Mouse (Mus musculus): ENCODE measurements at regions not wholly inside any gene's neighbourhood (a gene's known extent, or its start where the extent isn't known, plus 50 kb on each side); places are given as distances from the start of the nearest gene placed in this dataset.

DNA sequence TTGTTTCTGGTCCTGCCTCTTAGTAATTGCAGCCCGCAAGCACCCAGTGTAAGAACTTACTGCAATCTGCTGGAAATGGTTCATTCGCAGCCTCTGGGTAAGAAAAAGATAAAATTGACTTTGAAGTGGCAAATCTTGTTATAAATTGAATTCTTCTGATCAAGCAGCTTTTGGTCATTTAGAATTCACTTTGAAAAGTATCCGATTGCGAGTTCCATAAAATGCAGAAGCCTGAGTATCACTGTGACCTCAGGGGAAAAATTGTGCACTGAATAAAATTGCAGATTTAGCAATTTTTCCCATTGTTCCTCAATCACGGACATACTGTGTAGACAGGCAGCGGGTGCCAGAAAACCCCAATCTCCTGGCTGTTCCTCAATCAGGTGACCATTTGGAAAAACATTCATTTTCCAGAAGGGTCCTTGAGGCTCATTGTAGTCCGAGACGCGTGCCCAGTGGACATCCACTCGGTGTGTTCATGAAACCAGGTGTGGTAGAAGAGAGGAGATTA lies 320.4 kb downstream of the Cmpk2 start:
- no peak for DNase-seq (ENCODE audit: low read depth in 2 of 2, low spot score in 2 of 2)

GRCm38 (mm10) chr12:26785550-26785949 lies 316.5 kb downstream of the Cmpk2 start:
- no peak for DNase-seq (ENCODE audit: low read depth in 2 of 2, low spot score in 2 of 2)

DNA sequence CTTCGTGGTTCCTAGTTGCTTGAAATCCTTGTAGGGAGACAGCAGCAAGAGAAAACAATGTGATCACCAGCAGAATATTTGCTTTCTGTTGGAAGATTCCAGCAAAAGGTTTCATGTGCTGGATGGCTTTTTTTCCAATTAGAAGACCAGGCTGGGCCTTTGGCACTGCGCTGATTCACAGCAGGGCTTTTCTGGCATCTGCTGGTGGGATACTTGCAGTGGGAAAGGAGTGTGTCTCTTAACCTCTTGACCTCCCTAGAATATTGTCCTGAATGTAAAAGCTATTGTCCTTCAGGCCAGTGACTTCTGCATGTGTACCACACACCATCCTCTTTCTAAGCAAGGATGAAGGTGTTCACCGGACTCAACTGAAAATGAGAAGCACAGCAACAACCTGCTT lies 315.4 kb downstream of the Cmpk2 start:
- no peak for DNase-seq (ENCODE audit: low read depth in 2 of 2, low spot score in 2 of 2)

- no peak for DNase-seq (ENCODE audit: low read depth in 2 of 2, low spot score in 2 of 2)
Observed at GRCm38 (mm10) chr12:26783800-26784199, 314.8 kb downstream of the Cmpk2 start.

GRCm38 (mm10) chr12:26781537-26781936 lies 312.5 kb downstream of the Cmpk2 start:
- DNase-seq (ENCODE audit: low read depth in 2 of 2, low spot score in 2 of 2) = no peak

- DNase-seq (ENCODE audit: low read depth in 2 of 2, low spot score in 2 of 2) = no peak
Observed at GRCm38 (mm10) chr12:26778796-26779195, 309.8 kb downstream of the Cmpk2 start.

GRCm38 (mm10) chr12:26776986-26777385 lies 308.0 kb downstream of the Cmpk2 start:
- no peak for DNase-seq (ENCODE audit: low read depth in 2 of 2, low spot score in 2 of 2)

- no peak for DNase-seq (ENCODE audit: low read depth in 2 of 2, low spot score in 2 of 2)
Observed at GRCm38 (mm10) chr12:26774016-26774415, 305.0 kb downstream of the Cmpk2 start.

- no peak for DNase-seq (ENCODE audit: low read depth in 2 of 2, low spot score in 2 of 2)
Observed at GRCm38 (mm10) chr12:26770753-26771583, 302.0 kb downstream of the Cmpk2 start.

GRCm38 (mm10) chr12:26767551-26767950 lies 298.5 kb downstream of the Cmpk2 start:
- DNase-seq (ENCODE audit: low read depth in 2 of 2, low spot score in 2 of 2) = no peak

DNA sequence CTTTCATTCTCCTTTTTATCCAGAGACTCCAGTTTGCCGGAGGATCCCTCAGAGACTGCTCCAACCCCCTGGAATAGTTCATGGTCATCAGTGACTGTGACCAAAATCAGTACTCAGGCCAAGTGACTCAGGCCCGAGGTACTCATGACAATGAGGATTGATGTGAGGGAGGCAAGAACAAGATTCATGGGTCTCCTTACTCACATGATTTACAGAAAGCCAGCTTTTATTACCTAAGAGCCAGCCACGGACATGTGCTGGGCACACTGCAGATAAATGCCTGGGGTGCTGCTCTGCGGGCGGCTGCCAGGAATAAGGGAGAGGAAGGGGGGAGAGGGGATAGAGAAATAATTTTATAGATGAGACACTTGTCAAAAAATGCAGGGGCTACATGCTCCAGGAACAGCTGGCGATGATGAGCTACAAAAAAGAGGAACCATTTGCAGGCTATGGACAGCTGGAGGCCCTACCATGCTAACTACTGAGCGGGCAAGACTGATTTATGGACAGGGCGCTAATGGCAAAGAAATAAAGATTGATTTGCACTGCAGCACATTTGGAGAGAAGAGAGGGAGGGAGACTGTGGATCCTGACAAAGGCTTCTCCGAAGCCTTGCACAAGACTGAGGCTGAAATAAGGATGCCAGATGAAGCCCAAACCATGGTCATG lies 289.8 kb downstream of the Cmpk2 start:
- DNase-seq (ENCODE audit: low read depth in 2 of 2, low spot score in 2 of 2) = no peak

- DNase-seq (ENCODE audit: low read depth in 2 of 2, low spot score in 2 of 2) = no peak
Observed at GRCm38 (mm10) chr12:26756284-26756683, 287.3 kb downstream of the Cmpk2 start.

GRCm38 (mm10) chr12:26754611-26755010 lies 285.6 kb downstream of the Cmpk2 start:
- DNase-seq (ENCODE audit: low read depth in 2 of 2, low spot score in 2 of 2) = no peak

- DNase-seq (ENCODE audit: low read depth in 2 of 2, low spot score in 2 of 2) = no peak
Observed at GRCm38 (mm10) chr12:26734558-26734897, 265.5 kb downstream of the Cmpk2 start.

DNA sequence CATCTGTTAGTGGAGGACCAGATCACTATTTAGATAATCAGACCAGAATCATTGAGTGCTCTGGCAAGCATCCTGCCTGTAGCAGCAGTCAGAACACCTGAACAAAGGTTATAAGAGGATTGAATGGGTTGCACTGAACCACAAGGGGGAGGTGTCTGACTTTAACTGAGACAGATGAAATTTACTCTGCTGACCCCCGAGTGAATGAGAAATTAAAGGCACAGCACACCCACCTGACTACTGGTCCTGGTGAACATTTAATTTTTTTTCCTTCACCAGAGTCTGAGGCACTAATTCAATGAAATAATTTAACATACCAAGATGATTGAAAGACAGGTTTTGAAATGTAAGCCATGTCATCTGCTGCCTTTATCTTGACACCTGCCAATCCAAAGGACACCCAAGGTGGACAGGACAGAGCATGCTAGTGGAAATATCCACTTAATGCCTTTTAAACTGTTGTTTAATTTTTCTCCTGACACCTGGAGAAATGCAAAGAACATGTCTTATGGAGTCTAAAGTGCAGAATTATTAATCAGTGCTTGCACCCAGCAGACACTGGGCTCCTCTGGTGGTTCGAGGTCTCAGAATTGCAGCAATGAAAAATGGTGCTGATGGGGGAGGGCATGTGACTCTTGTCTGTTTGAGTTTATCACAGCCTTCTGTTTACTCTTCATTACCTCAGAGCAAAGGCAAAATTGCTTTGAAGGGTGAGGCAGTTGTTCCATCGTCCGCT lies 265.0 kb downstream of the Cmpk2 start:
- no peak for DNase-seq (ENCODE audit: low read depth in 2 of 2, low spot score in 2 of 2)

DNA sequence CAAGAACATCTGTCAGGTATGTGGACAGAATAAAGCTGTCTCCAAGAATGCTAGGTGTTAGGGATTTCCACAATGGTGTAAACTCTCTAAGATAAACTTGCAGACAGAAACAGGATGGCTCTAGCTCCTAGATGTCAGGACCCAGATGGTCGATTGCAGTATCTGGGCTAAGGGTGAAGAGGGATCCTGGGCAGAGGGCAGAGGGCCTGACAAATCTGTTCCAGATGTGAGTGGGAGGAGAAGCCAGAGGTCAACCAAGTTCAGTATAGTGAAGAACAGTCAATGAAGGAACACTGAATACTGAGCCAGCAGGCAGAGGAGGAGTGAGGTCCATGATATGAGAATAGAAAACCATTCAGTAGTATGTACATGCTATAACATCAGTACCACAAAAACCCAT lies 254.4 kb downstream of the Cmpk2 start:
- no peak for DNase-seq (ENCODE audit: low read depth in 2 of 2, low spot score in 2 of 2)

DNA sequence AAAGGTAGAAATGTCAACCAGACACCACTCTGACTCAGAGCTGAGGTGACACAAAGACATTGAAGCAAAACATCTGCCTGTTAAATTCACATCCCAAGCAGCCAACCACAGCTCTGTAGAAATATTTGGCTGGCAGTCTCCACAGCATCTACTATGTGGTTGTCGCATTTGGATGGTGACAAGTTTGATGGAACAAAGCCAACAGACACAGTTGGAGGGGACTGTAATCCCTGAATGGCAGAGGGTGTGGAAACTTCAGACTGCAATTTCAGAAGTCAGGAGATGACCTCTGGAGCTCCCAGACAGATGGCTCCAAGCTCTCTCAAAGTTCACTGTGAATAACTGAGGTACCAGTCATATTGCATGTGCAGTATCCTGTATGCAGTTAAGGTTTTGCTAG lies 229.8 kb downstream of the Cmpk2 start:
- no peak for DNase-seq (ENCODE audit: low read depth in 2 of 2, low spot score in 2 of 2)

DNA sequence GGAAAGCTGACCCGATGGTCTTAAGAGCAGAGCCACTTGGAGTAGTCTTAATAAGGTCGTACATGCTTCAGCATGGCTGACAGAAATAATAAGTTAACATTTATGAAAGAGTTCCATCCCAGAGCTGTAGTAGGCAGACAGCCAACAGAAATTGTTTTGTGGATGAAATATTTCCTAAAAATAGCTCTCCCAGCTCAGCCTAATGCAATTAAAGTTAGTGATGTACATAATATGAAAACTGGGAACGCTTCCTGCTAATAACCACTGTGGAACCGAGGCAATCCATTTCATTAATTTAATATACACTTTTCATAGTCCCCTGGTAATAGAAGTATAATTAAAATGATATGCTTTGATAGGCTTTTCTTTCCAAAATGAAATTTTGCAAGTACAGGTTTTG lies 219.0 kb downstream of the Cmpk2 start:
- DNase-seq (ENCODE audit: low read depth in 2 of 2, low spot score in 2 of 2) = no peak

GRCm38 (mm10) chr12:26680568-26680947 lies 211.6 kb downstream of the Cmpk2 start:
- DNase-seq (ENCODE audit: low read depth in 2 of 2, low spot score in 2 of 2) = no peak

DNA sequence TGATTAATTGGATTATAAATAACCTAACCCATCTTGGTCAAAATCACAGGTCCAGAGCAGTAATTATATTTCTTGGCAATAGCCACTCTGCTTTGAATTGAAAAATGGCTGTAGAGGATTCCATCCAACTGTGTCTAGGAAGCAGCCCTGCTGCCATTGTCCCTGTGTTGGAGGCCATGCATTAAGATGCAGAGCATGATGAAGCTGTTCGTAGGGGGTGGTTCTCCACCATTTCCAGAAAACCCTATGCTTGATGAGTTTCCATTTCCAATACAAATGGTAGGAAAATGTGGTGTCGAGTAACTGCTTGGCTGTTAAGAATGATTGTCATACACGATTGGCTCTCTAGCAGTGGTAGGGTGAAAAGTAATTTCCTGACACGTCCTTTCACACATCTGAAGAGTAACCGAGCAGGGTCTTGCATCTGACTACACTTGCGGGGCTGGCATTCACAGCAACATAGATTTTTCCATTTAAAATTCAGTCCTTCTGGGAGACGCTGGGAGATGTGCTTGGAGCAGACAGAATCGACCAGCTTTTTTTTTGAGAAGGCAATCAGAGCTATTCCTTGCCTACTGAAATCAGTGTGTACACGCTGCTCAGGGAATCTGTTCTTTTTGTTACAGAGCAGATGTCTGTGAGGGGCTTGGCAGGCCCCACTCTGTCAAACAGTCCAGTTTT lies 211.0 kb downstream of the Cmpk2 start:
- no peak for DNase-seq (ENCODE audit: low read depth in 2 of 2, low spot score in 2 of 2)

- DNase-seq (ENCODE audit: low read depth in 2 of 2, low spot score in 2 of 2) = no peak
Observed at GRCm38 (mm10) chr12:26665466-26665865, 196.5 kb downstream of the Cmpk2 start.
